ENCODE assay signal across 9 mouse cellular contexts in the genomic region with DNA sequence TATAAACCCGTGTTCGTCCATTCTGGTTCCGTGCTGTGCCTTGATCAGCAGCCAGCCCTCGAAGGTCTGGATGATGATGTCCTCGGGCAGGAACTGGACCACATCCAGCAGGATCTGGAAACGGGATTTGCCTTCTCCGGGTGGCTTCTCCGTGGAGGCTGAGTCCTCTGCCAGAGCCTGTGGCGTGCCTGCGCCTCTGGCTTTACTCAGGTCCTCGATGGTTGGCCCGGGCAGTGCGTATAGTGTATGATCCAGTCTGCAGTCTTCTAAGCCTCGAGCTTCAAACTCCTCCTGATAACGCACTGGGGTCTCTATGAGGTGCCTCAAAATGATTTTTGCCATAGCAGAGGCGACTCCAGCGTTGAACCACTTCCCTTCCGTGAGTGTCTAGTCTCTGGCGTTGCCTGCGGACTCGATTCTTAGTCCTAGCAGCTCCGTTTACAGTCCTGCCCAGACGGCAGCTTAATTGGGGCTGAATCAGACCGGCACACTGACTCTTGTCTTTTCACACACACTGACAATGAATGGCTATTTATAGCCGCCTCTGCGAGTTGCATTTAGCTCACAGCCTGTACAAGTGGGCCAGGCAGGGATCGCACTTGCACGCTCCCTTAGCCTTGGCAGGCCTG. TPM values are rescaled to one million over a fixed set of nuclear protein-coding genes. Genes with fewer than 3 reads are reported as not detected.
DNase-seq lines count a peak whose midpoint lies in the region; ATAC-seq and TF ChIP-seq lines count a peak whose summit lies in the region.
"Had no signal": no experiment of that assay in that cellular context is flagged by ENCODE, and none has a peak within 500 bp of the region (broad histone marks: within the 10 kb centered on the region; RNA-seq: fewer than 3 reads in every experiment).

A gene (minus strand): TSS at position 526 of the 629 bp plus-strand sequence.

- peak; percentile 69; the same call in 1 of the 2 replicates for ATAC-seq in forebrain, embryonic 11.5 days (replicated peaks; ENCODE audit: low FRiP score)
- ATAC-seq in heart, postnatal 0 days (ENCODE audit: insufficient read depth, low read depth): peak; percentile 83
- ATAC-seq in midbrain, embryonic 14.5 days (ENCODE audit: low FRiP score, low TSS enrichment): no peak

- WGBS in forebrain, embryonic 11.5 days: 61% methylated on average over 28 of the region's 28 CpGs
- 20% methylated on average over 28 of the region's 28 CpGs for WGBS in heart, postnatal 0 days
- 67% methylated on average over 28 of the region's 28 CpGs for WGBS in midbrain, embryonic 14.5 days

- H3K36me3 ChIP-seq in forebrain, embryonic 11.5 days (ENCODE audit: control insufficient read depth, insufficient read depth, low read length): no peaks in the 10 kb centered on the region
- H3K36me3 ChIP-seq in heart, postnatal 0 days (replicated peaks; ENCODE audit: control insufficient read depth, insufficient read depth, low read length): no peaks in the 10 kb centered on the region
- no peaks in the 10 kb centered on the region for H3K36me3 ChIP-seq in midbrain, embryonic 14.5 days (ENCODE audit: control insufficient read depth, insufficient read depth, low read length)
- H3K36me3 ChIP-seq: stomach, embryonic 15.5 days had no signal

- H3K4me1 ChIP-seq in forebrain, embryonic 11.5 days (replicated peaks; ENCODE audit: control insufficient read depth, insufficient read depth, low read length): peaks cover 6% of the 10 kb centered on the region; the same call in 1 of the 2 replicates
- peaks cover 11% of the 10 kb centered on the region; the same call in 1 of the 2 replicates for H3K4me1 ChIP-seq in heart, postnatal 0 days (ENCODE audit: control insufficient read depth, insufficient read depth)
- H3K4me1 ChIP-seq in midbrain, embryonic 14.5 days (ENCODE audit: control insufficient read depth, insufficient read depth, low read length): no peaks in the 10 kb centered on the region

- peak within 1 kb of the TSS; percentile 41 for H3K9ac ChIP-seq in forebrain, embryonic 11.5 days (ENCODE audit: low read length)
- peak within 1 kb of the TSS; percentile 38 for H3K9ac ChIP-seq in heart, postnatal 0 days (replicated peaks; ENCODE audit: low read depth, low read length)
- H3K9ac ChIP-seq in midbrain, embryonic 14.5 days (replicated peaks; ENCODE audit: low read length): no peak within 1 kb of the TSS
- H3K9ac ChIP-seq: stomach, embryonic 15.5 days had no signal

- no peak within 1 kb of the TSS for H3K4me3 ChIP-seq in forebrain, embryonic 11.5 days (ENCODE audit: low read depth, low read length)
- peak within 1 kb of the TSS; percentile 46 for H3K4me3 ChIP-seq in heart, postnatal 0 days (ENCODE audit: low read depth, low read length)
- H3K4me3 ChIP-seq in midbrain, embryonic 14.5 days (replicated peaks; ENCODE audit: low read depth, low read length): no peak within 1 kb of the TSS
- H3K4me3 ChIP-seq: stomach, embryonic 15.5 days had no signal

- TF ChIP-seq EP300 in heart, postnatal 0 days (IDR thresholded peaks at IDR 0.05; ENCODE audit: low read depth): no peak

- peak; percentile 60 for DNase-seq in MN1 (ENCODE audit: low spot score)
- peak; percentile 87 for DNase-seq in brain, adult 2 months (ENCODE audit: low read depth, low spot score)
- DNase-seq in forebrain, embryonic 11.5 days (ENCODE audit: low spot score): peak; percentile 67
- peak; percentile 79 for DNase-seq in heart, postnatal 0 days (ENCODE audit: low spot score)
- peak; percentile 56 for DNase-seq in midbrain, embryonic 14.5 days
- no peak for DNase-seq in urinary bladder, postnatal 36 days (ENCODE audit: low spot score in 2 of 2)
- DNase-seq in kidney, postnatal 10 days: no peak
- DNase-seq in ovary, adult 18-20 months (ENCODE audit: low spot score): no peak

- no peak for TF ChIP-seq CTCF in heart, postnatal 0 days (IDR thresholded peaks at IDR 0.05; ENCODE audit: low read depth)

- H3K27ac ChIP-seq in forebrain, embryonic 11.5 days (ENCODE audit: low read depth, low read length): no peak within 1 kb of the TSS
- H3K27ac ChIP-seq in heart, postnatal 0 days (ENCODE audit: low read depth): peak within 1 kb of the TSS; percentile 87
- no peak within 1 kb of the TSS for H3K27ac ChIP-seq in midbrain, embryonic 14.5 days (replicated peaks; ENCODE audit: low read depth, low read length)
- H3K27ac ChIP-seq: stomach, embryonic 15.5 days had no signal

- H3K4me2 ChIP-seq in forebrain, embryonic 11.5 days (ENCODE audit: low read depth, low read length, severe bottlenecking): peak within 1 kb of the TSS; percentile 19; the same call in 1 of the 2 replicates
- H3K4me2 ChIP-seq in heart, postnatal 0 days (ENCODE audit: low read depth, low read length): peak within 1 kb of the TSS; percentile 60
- H3K4me2 ChIP-seq in midbrain, embryonic 14.5 days (ENCODE audit: low read length): no peak within 1 kb of the TSS
- H3K4me2 ChIP-seq: stomach, embryonic 15.5 days had no signal

- no peaks in the 10 kb centered on the region for H3K9me3 ChIP-seq in forebrain, embryonic 11.5 days (ENCODE audit: control insufficient read depth, low read length)
- no peaks in the 10 kb centered on the region for H3K9me3 ChIP-seq in heart, postnatal 0 days (replicated peaks; ENCODE audit: control insufficient read depth, low read length)
- H3K9me3 ChIP-seq in midbrain, embryonic 14.5 days (ENCODE audit: control insufficient read depth, low read length): no peaks in the 10 kb centered on the region
- H3K9me3 ChIP-seq: stomach, embryonic 15.5 days had no signal

- H3K27me3 ChIP-seq in forebrain, embryonic 11.5 days (ENCODE audit: control insufficient read depth, insufficient read depth, low read length): no peaks in the 10 kb centered on the region
- no peaks in the 10 kb centered on the region for H3K27me3 ChIP-seq in heart, postnatal 0 days (ENCODE audit: control insufficient read depth, insufficient read depth, low read length)
- no peaks in the 10 kb centered on the region for H3K27me3 ChIP-seq in midbrain, embryonic 14.5 days (ENCODE audit: control insufficient read depth, insufficient read depth, low read length)
- H3K27me3 ChIP-seq: stomach, embryonic 15.5 days had no signal

RNA-seq across cellular contexts. Expression of the gene that starts here (rescaled TPM):
- polyA plus RNA-seq in forebrain, embryonic 11.5 days (2014; fragmentation: Nextera tagmentation; extraction: Ambion mirVana): not detected in 2 replicates
- 38.7 and 43.7 TPM in 2 replicates for total RNA-seq in heart, postnatal 0 days (2014; rRNA removed; ENCODE audit: low replicate concordance)
- 50.5 and 54.6 TPM in 2 replicates for polyA plus RNA-seq in heart, postnatal 0 days (2015; fragmentation: Nextera tagmentation; extraction: Ambion mirVana)
- polyA plus RNA-seq in midbrain, embryonic 14.5 days (2014; fragmentation: Nextera tagmentation; extraction: Ambion mirVana): 0.29 TPM in 1 of 2 replicates, not detected in the other

Comparison
In these comparisons a context has a peak if more than half of its experiments do, and no peak if none do; other contexts are left out.
1. RNA of the gene that starts here (polyA plus RNA-seq): 50.5 to 54.6 TPM in heart, postnatal 0 days; 0.29 TPM in midbrain, embryonic 14.5 days and not detected in forebrain, embryonic 11.5 days; every median in the first group is over 10 times any median in the second.
2. Peak in DNase-seq, ATAC-seq, H3K9ac ChIP-seq and H3K4me2 ChIP-seq in forebrain, embryonic 11.5 days; RNA of the gene not detected or under 1 TPM.
3. Peak in DNase-seq in midbrain, embryonic 14.5 days; RNA of the gene not detected or under 1 TPM.
4. DNase-seq: peak in MN1 (single experiment), brain, adult 2 months (single experiment) and heart, postnatal 0 days (single experiment); none in urinary bladder, postnatal 36 days (0 of 2), kidney, postnatal 10 days (single experiment) and ovary, adult 18-20 months (single experiment).